Mouse (Mus musculus): Measurements from ENCODE around the gene Gm11444. TPM values are rescaled to one million over a fixed set of nuclear protein-coding genes. Genes with fewer than 3 reads are reported as not detected.

Gene Gm11444
- polyA plus RNA-seq, 1 experiment, result not detected

DNA sequence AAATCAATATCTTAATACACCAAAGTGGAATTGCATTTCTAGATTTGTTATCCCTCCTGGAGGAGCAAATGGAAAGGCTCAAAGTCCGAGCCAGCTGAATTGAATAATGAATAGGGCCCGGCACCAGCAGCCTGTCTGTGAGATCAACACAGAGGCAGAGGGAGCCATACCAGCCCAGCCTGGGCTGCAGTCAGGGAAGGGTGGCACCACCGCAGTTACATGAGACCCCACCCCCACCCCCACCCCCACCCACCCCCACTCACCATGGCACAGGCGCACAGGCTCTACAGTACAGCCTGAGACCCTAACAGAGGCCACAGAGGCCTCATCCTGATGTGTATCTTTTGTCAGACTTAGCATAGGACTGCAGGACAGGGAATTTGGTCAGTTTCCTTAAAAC is 35.5 kb downstream of the Gm11444 start:
- DNase-seq (ENCODE audit: low read depth), result no peak

DNA sequence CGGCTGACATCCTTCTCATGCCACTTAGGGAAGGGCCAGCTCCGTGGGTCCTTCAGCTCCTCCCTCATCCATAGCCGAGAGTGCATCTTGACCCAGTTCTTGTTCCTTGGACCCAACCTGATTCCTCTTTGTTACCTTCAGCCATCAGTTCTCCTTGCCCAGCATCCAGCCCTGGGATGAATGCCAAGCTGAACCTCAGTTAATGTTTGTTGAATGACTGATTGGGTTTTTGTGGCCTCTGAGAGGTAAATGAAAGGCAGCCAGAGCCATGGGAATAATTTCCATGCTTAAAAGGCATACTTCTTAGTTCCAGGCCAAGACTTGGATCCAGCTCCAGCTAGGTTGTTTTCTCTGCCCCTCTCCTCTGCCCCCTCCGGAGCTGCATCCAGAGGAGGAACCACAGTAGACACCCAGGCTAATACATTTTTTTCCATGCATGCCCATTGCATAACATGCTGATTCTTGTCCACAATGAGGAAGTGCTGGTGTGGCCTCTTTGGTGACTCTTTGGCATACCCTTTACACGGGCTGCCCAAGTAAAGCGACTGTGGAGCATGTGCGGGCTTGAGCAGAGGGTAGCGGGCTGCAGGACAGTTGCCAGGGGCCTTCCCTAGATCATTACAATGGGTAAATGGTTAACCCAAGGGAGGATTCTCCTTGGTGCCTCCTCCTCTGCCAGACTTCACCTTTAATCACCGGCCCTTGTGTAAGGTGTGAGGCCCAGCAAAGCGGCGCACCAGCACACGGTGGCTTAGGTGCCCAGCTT is 37.7 kb downstream of the Gm11444 start:
- no peak for DNase-seq (ENCODE audit: low read depth)

DNA sequence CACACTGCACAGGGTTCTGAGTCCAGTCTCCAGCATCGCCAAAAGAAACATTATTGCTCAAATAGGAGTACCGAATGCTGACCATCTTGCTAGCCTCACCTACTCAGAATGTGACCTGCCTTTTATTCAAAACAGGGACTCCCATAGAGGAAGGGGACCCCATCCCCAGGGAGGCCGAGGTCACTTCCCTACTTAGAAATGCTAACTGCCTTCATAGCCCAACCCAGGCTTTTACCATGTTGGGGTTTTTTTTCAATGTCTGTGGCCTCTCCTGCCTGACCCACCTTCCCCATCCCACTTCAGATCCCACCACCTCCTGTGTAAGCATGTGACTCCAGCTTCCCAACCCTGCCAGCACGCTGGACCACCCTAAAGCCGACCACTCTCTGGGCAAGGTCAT is 38.5 kb downstream of the Gm11444 start:
- no peak for DNase-seq (ENCODE audit: low read depth)

DNA sequence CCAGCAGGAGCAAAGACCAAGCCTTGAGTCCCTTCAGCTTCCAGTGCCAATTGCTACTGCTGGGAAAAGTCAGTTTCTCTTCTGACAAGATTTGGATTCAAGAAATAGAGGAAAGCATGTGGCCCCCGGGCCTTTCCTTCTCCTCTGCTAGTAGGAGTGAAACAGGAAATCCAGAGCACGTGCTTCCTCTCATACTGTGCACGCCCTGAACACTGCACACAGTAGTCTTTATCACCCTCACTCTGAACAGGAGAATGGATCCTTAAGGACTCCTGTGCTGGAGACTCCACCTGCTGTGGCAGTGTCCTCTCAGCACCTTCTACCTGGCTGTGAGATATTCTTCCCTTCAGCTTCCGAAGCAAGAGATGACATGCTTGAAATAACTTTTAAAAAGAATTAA is 38.9 kb downstream of the Gm11444 start:
- no peak for DNase-seq (ENCODE audit: low read depth)

DNA sequence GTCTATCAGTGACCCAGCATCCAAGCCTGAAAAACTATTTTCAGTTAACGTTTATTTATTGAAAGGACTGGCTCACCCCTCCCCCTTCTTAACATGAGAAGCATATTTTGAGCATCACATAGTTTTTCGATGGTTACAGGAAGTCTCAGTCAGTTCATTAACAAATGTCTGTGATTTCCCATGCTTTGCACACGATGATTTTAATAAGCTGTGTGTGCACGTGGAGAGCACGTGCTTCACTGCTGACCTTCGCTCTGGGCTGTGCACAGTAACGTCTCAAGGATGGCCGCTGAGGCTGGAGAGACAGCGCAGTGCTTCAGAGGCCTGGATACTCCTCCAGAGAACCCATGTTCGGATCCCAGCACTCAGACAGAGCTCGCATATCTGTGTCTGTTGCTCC is 42.8 kb downstream of the Gm11444 start:
- no peak for DNase-seq (ENCODE audit: low read depth)

DNA sequence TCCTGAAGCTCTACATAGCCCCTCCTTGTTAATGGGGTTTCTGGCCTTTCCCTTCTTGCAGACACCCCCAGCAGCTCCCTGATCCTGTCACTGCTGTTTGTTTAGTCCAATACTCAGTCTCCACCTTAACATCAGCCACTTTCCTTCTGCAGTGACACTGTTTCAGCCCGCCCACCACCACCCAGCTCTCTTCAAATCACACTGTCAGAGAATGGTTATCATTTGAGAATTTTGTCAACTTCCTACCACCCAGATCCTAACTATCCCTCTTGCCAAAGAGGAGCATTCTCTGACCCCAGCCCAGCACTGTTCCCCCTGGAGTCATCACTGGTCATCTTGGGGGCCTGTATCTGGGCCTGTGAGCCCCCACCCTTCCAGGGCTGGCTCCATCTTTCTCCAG is 44.4 kb downstream of the Gm11444 start:
- DNase-seq (ENCODE audit: low read depth), result no peak

DNA sequence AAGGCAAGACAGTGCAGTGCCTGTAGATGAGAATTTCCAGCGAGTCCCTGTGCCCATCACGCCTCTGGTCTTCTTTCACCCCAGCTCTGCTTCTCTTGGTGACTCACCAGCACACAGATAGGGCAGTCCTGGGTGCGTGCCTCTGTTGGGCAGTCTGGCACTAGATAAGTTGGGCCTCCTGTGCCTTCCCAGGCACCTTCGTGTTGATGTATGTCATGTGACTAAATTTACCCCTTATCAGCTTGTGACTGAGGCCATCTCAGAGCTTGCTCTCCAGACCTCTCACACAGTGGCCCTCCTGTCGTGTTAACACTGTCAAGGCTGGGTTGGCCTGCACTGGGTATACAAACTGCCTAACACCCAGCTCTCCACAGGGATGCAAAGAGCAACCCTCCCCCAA is 46.1 kb downstream of the Gm11444 start:
- no peak for DNase-seq (ENCODE audit: low read depth)

DNA sequence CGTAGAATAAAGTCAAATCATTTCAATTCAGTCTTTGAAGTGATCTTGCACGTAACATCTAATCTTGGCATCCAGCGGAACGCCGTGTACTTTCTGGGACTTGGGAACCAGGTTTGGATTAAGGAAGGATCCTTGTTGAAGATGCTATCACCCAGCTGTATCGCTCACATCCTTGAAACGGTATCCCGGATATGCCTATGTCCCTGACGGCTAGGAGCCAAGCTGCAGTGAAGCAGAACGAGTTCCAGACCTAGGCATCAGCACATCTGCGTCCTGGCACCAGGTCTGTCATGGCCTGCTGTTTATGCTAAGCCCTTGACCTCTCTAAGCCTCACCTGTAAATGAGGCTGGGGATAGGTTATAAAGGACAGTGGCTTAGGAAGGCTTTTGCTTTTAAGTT is 49.8 kb downstream of the Gm11444 start:
- no peak for DNase-seq (ENCODE audit: low read depth)

DNA sequence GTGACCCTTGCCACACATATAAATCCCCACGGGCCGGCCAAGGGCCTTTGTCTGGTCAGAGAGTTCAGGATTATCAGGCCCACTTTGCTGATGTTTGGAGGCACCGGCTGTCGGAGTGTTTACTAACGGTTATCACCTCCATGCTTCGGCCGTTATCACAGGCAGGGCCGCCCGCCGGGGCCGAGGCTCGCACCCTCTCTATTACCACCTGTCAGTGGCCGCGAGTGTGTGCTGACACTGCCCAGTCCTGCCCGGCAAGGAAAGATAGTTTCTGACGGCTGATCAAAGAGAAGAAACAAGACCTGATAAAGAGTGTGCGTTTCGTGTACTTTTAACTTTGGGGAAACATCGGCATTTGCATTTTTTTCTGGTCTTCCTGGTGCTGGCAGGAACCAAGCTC is 50.3 kb downstream of the Gm11444 start:
- DNase-seq (ENCODE audit: low read depth), result no peak

DNA sequence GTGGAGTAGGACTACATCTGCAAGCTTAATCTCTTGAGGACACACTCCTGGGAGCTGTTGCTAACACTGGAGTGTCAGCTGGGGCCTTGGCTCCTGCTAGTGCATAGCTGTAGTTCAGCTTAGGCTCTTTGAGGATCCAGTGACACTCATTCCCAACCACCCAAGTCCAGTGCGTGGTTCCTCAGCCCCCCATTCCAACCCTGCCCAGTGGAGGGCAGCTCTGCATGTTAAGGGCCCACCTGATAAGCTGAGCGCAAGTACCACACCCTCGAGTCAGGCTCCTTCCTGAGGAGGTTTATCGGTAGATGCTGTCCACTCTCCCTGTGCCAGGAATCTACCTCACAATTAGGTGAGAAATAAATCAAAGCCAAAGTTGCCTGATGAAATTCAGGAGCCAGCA is 50.7 kb downstream of the Gm11444 start:
- DNase-seq (ENCODE audit: low read depth), result no peak

Other genes with a start within 250 kb of the Gm11444 start
- 54.0 and 72.8 TPM in 2 replicates for gene Tbx2, start 17.8 kb downstream of the Gm11444 start, polyA plus RNA-seq (2012; rRNA removed)
- 0.16 and 0.25 TPM in 2 replicates for gene Tbx4, start 36.1 kb upstream of the Gm11444 start, polyA plus RNA-seq (2012; rRNA removed)

Measured in gonadal fat pad, adult 2 months (tissue).